Comparison of ENCODE assay signal across 10 mouse cellular contexts in the genomic region with DNA sequence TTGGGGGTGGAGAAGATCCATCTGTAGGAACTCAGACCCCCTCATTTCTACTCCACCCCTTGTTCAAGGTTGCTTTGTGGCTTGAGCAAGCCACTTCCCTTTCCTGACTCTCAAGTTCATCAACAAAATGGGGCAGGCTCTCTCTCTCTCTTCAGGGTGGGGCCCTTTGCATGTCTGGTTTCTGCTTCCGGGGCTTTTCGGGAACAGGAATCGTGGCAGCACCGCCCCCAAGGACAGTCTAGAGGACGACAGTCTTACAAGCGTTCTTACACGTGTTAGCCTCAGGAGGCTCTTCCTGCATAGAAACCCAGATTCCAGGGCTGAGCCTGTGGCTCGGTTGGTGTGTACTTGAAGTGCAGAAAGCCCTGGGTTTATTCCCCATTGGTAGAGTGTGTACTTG. TPM values are rescaled to one million over a fixed set of nuclear protein-coding genes. Genes with fewer than 3 reads are reported as not detected.
DNase-seq lines count a peak whose midpoint lies in the region; ATAC-seq and TF ChIP-seq lines count a peak whose summit lies in the region.
"Had no signal": no experiment of that assay in that cellular context is flagged by ENCODE, and none has a peak within 500 bp of the region (broad histone marks: within the 10 kb centered on the region; RNA-seq: fewer than 3 reads in every experiment).

No protein-coding gene starts in this region.

- H3K9ac ChIP-seq in heart, embryonic 12.5 days, result no peak overlapping the region
- no peak overlapping the region for H3K9ac ChIP-seq in forebrain, embryonic 16.5 days (replicated peaks; ENCODE audit: low read depth, low read length)

- no peaks in the 10 kb centered on the region for H3K27me3 ChIP-seq in heart, embryonic 12.5 days (replicated peaks)
- H3K27me3 ChIP-seq in thymus, adult 2 months (ENCODE audit: control insufficient read depth, insufficient read depth, low read length), result no peaks in the 10 kb centered on the region
- H3K27me3 ChIP-seq in forebrain, embryonic 16.5 days (replicated peaks; ENCODE audit: control insufficient read depth, insufficient read depth, low read length), result no peaks in the 10 kb centered on the region

- WGBS in heart, embryonic 12.5 days, result 71% methylated on average over 8 of the region's 8 CpGs
- WGBS in thymus, adult 2 months, result 2% methylated on average over 8 of the region's 8 CpGs
- WGBS in forebrain, embryonic 16.5 days, result 90% methylated on average over 8 of the region's 8 CpGs

- TF ChIP-seq CTCF in thymus, adult 2 months (IDR thresholded peaks at IDR 0.05; ENCODE audit: borderline replicate concordance, control insufficient read depth, extremely low read depth, insufficient read depth, low read length, poor library complexity), result 0 out of 2 replicates have a peak, but pooled peaks have one; percentile 40

- ATAC-seq in heart, embryonic 12.5 days (ENCODE audit: insufficient number of reproducible peaks, low FRiP score), result no peak
- no peak for ATAC-seq in forebrain, embryonic 16.5 days
- no peak for ATAC-seq in cerebellum, adult (ENCODE audit: insufficient number of reproducible peaks, low FRiP score, low TSS enrichment)

- no peak overlapping the region for H3K4me2 ChIP-seq in heart, embryonic 12.5 days
- H3K4me2 ChIP-seq in forebrain, embryonic 16.5 days (ENCODE audit: low read length), result no peak overlapping the region

- no peaks in the 10 kb centered on the region for H3K9me3 ChIP-seq in heart, embryonic 12.5 days (replicated peaks)
- no peaks in the 10 kb centered on the region for H3K9me3 ChIP-seq in forebrain, embryonic 16.5 days (ENCODE audit: control insufficient read depth, low read length)

- H3K36me3 ChIP-seq in heart, embryonic 12.5 days, result no peaks in the 10 kb centered on the region
- H3K36me3 ChIP-seq in thymus, adult 2 months (ENCODE audit: control insufficient read depth, insufficient read depth, low read length), result no peaks in the 10 kb centered on the region
- H3K36me3 ChIP-seq in forebrain, embryonic 16.5 days (ENCODE audit: control insufficient read depth, insufficient read depth), result no peaks in the 10 kb centered on the region

- H3K27ac ChIP-seq in heart, embryonic 12.5 days (ENCODE audit: poor library complexity, severe bottlenecking), result no peak overlapping the region
- H3K27ac ChIP-seq in thymus, adult 2 months (ENCODE audit: control insufficient read depth, insufficient read depth, low read length), result peak overlapping the region; percentile 99
- H3K27ac ChIP-seq in forebrain, embryonic 16.5 days (ENCODE audit: low read length), result no peak overlapping the region

- TF ChIP-seq POLR2A in thymus, adult 2 months (IDR thresholded peaks at IDR 0.05; ENCODE audit: control insufficient read depth, extremely low read depth, insufficient read depth, low read length, poor library complexity), result peak; percentile 50; the same call in 1 of the 2 replicates

- peak; percentile 26 to 40 for DNase-seq in heart, adult 9 months (ENCODE audit: low spot score in 2 of 2)
- peak; percentile 88 for DNase-seq in T-cell, adult 2 months (ENCODE audit: low spot score)
- DNase-seq in lung, postnatal 10 days, result peak; percentile 37
- peak; percentile 84 for DNase-seq in thymus, adult 2 months
- DNase-seq in retina, postnatal 1 day, result no peak
- DNase-seq: cerebellum, adult 18-20 months; heart, postnatal 4 days had no signal

- H3K4me1 ChIP-seq in heart, embryonic 12.5 days (replicated peaks), result peaks cover 15% of the 10 kb centered on the region
- H3K4me1 ChIP-seq in thymus, adult 2 months (replicated peaks; ENCODE audit: control insufficient read depth, insufficient read depth, low read length), result peaks cover 92% of the 10 kb centered on the region
- H3K4me1 ChIP-seq in forebrain, embryonic 16.5 days (replicated peaks; ENCODE audit: control insufficient read depth, insufficient read depth, low read length), result no peaks in the 10 kb centered on the region

- H3K4me3 ChIP-seq in heart, embryonic 12.5 days, result no peak overlapping the region
- H3K4me3 ChIP-seq in thymus, adult 2 months (ENCODE audit: control insufficient read depth, insufficient read depth, low read length), result no peak overlapping the region
- no peak overlapping the region for H3K4me3 ChIP-seq in forebrain, embryonic 16.5 days (replicated peaks; ENCODE audit: low read length)

RNA-seq across cellular contexts. Expression of a gene that starts 11.6 kb away (rescaled TPM):
- 179 and 190 TPM in 2 replicates for polyA plus RNA-seq in heart, embryonic 12.5 days (2016; fragmentation: Nextera tagmentation; extraction: Ambion mirVana)
- 1,368 and 1,549 TPM in 2 replicates for polyA plus RNA-seq in thymus, adult 2 months (2012; rRNA removed)
- 321 and 354 TPM in 2 replicates for polyA plus RNA-seq in forebrain, embryonic 16.5 days (2015; fragmentation: Nextera tagmentation; extraction: Ambion mirVana)

RNA-seq across cellular contexts. Expression of a gene that starts 14.6 kb away (rescaled TPM):
- 2.2 and 2.7 TPM in 2 replicates for polyA plus RNA-seq in heart, embryonic 12.5 days (2016; fragmentation: Nextera tagmentation; extraction: Ambion mirVana)
- 91.3 and 120 TPM in 2 replicates for polyA plus RNA-seq in thymus, adult 2 months (2012; rRNA removed)
- polyA plus RNA-seq in forebrain, embryonic 16.5 days (2015; fragmentation: Nextera tagmentation; extraction: Ambion mirVana), result 13.3 and 13.6 TPM in 2 replicates

RNA-seq across cellular contexts. Expression of a gene that starts 22.1 kb away (rescaled TPM):
- 4.3 and 5.7 TPM in 2 replicates for polyA plus RNA-seq in heart, embryonic 12.5 days (2016; fragmentation: Nextera tagmentation; extraction: Ambion mirVana)
- polyA plus RNA-seq in thymus, adult 2 months (2012; rRNA removed), result 355 and 480 TPM in 2 replicates
- 0.91 and 1.4 TPM in 2 replicates for polyA plus RNA-seq in forebrain, embryonic 16.5 days (2015; fragmentation: Nextera tagmentation; extraction: Ambion mirVana)

RNA-seq across cellular contexts. Expression of a gene that starts 56.4 kb away (rescaled TPM):
- polyA plus RNA-seq in heart, embryonic 12.5 days (2016; fragmentation: Nextera tagmentation; extraction: Ambion mirVana), result 0.41 and 0.51 TPM in 2 replicates
- 4.4 and 5.7 TPM in 2 replicates for polyA plus RNA-seq in thymus, adult 2 months (2012; rRNA removed)
- polyA plus RNA-seq in forebrain, embryonic 16.5 days (2015; fragmentation: Nextera tagmentation; extraction: Ambion mirVana), result 1.2 and 1.6 TPM in 2 replicates

Comparison
In these comparisons a context has a peak if more than half of its experiments do, and no peak if none do; other contexts are left out.
1. RNA of a gene that starts 22.1 kb away (polyA plus RNA-seq): 355 to 480 TPM in thymus, adult 2 months; 4.3 to 5.7 TPM in heart, embryonic 12.5 days and 0.91 to 1.4 TPM in forebrain, embryonic 16.5 days; every median in the first group is over 10 times any median in the second.